Mouse (Mus musculus) 3134 (cell line): Measurements from ENCODE around the gene Gp9.

Experiments used
- DNase-seq: peaks from one replicate; pipeline ENCODE4 v3.0.0-alpha.2; 2011; ENCODE audit warnings: low spot score; ENCODE audit not compliant: insufficient read length; ENCODE audit errors: extremely low read depth

The Gp9 gene

GRCm38 (mm10) chr6:87777842-87778241 is at the start of gene Gp9:
TSS of gene Gp9 (plus strand) at chr6:87778072.
- DNase-seq = no peak

GRCm38 (mm10) chr6:87728102-87728501 is 49.8 kb upstream of the Gp9 start:
- DNase-seq = no peak

GRCm38 (mm10) chr6:87730141-87730540 is 47.7 kb upstream of the Gp9 start:
- no peak for DNase-seq

GRCm38 (mm10) chr6:87730591-87731462 is 47.0 kb upstream of the Gp9 start, which contains the start of gene Efcc1:
TSS of gene Efcc1 (plus strand) at chr6:87730869.
- no peak for DNase-seq

GRCm38 (mm10) chr6:87731463-87732095 is 46.3 kb upstream of the Gp9 start:
- DNase-seq = no peak

GRCm38 (mm10) chr6:87732151-87733011 is 45.5 kb upstream of the Gp9 start:
- DNase-seq = no peak

GRCm38 (mm10) chr6:87733131-87733930 is 44.5 kb upstream of the Gp9 start:
- DNase-seq = no peak

- DNase-seq = no peak
These were observed 43.7 kb upstream of the Gp9 start for GRCm38 (mm10) chr6:87734136-87734535.

GRCm38 (mm10) chr6:87736923-87737322 is 40.9 kb upstream of the Gp9 start:
- no peak for DNase-seq

- DNase-seq = no peak
These were observed 39.8 kb upstream of the Gp9 start for GRCm38 (mm10) chr6:87737921-87738626.

GRCm38 (mm10) chr6:87739898-87740297 is 38.0 kb upstream of the Gp9 start:
- DNase-seq = no peak

GRCm38 (mm10) chr6:87740496-87740895 is 37.4 kb upstream of the Gp9 start:
- DNase-seq = no peak

- no peak for DNase-seq
These were observed 35.9 kb upstream of the Gp9 start for GRCm38 (mm10) chr6:87741978-87742377.

- no peak for DNase-seq
These were observed 35.1 kb upstream of the Gp9 start for GRCm38 (mm10) chr6:87742804-87743203.

GRCm38 (mm10) chr6:87743281-87743680 is 34.6 kb upstream of the Gp9 start:
- no peak for DNase-seq

GRCm38 (mm10) chr6:87744632-87745031 is 33.2 kb upstream of the Gp9 start:
- DNase-seq = no peak

GRCm38 (mm10) chr6:87745301-87745700 is 32.6 kb upstream of the Gp9 start:
- DNase-seq = no peak

- DNase-seq = no peak
These were observed 31.8 kb upstream of the Gp9 start for GRCm38 (mm10) chr6:87746059-87746458.

- no peak for DNase-seq
These were observed 31.0 kb upstream of the Gp9 start for GRCm38 (mm10) chr6:87746849-87747248.

GRCm38 (mm10) chr6:87748078-87748477 is 29.8 kb upstream of the Gp9 start:
- no peak for DNase-seq
